Mouse (Mus musculus) cerebellum, adult 2 months (tissue): ENCODE measurements at regions not wholly inside any gene's neighbourhood (a gene's known extent, or its start where the extent isn't known, plus 50 kb on each side); places are given as distances from the start of the nearest gene placed in this dataset.

Experiments
- CTCF ChIP-seq: fragments of 200-500 bp; IDR thresholded peaks from 2 replicates; pipeline ENCODE4 v1.5.1; 2011; ENCODE audit warnings: low read depth, mild to moderate bottlenecking, control low read depth, low read length, moderate library complexity, borderline replicate concordance; ENCODE audit not compliant: insufficient read depth
- POLR2A ChIP-seq: fragments of 200-500 bp; IDR thresholded peaks from 2 replicates; pipeline ENCODE4 v1.6.1; 2011; ENCODE audit warnings: low read length, control low read depth, borderline replicate concordance; ENCODE audit not compliant: insufficient read depth

DNA sequence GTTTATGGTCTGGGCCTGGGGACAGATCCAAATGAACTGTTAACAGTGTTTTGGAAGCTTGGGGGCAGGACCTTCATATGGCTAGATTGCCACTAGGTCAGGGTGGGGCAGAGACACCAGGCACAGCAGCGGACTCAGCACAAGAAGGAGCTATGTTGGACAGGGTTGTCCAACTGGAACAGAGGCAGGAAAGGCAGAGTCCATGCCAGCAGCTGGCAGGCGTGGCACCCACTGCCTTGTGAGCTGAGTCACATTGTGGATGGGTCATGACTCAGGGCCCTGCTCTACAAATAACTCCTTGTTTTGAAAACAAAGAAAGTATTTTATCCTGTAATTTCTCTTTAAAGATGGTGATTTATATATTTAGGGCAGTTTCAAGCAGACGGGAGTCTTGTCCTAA, 115.6 kb upstream of the Aldh1b1 start:
- TF ChIP-seq CTCF = no peak
- no peak for TF ChIP-seq POLR2A
